Mouse (Mus musculus): ENCODE data around the gene Apoe. TPM values are rescaled to one million over a fixed set of nuclear protein-coding genes. Genes with fewer than 3 reads are reported as not detected.

Gene Apoe
- polyA plus RNA-seq, 1 experiment from 2014 or later: 585 TPM

DNA sequence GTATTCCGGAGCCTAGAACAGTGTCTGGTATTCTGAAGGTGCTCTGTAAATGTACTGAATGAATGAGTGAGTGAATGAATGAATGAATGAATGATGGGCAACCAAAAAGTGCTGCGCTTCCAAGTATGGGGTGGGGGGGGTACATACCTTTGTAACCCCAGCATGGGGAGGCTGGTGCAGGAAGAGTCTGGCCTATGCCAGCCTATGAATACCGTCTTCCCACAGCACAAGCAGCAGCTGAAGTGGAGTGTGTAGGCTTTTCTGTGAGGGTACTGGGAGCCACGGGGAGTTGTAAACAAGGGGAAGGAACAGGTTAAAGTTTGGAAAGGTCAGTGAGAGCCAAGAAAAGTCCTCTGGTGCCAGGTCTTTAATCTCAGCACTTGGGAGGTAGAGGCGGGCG is 44.8 kb upstream of the Apoe start:
- H3K9me3 ChIP-seq (replicated peaks; ENCODE audit: low read length): no peaks in the 10 kb centered on the region
- H3K4me2 ChIP-seq (ENCODE audit: low read length): no peak overlapping the region
- 0 out of 2 replicates have a peak, but pooled peaks cover 5% of the 10 kb centered on the region for H3K36me3 ChIP-seq (ENCODE audit: insufficient read depth, low read length)
- 75% methylated on average over 6 of the region's 6 CpGs for WGBS
- H3K4me1 ChIP-seq (replicated peaks; ENCODE audit: insufficient read depth, low read length): peaks cover 42% of the 10 kb centered on the region
- no peaks in the 10 kb centered on the region for H3K27me3 ChIP-seq (ENCODE audit: insufficient read depth, low read length)
- no peak overlapping the region for H3K4me3 ChIP-seq (replicated peaks; ENCODE audit: low read depth, low read length)
- no peak for DNase-seq (ENCODE audit: low spot score)
- no peak overlapping the region for H3K9ac ChIP-seq (ENCODE audit: low read depth, low read length)
- no peak for TF ChIP-seq CTCF (IDR thresholded peaks at IDR 0.05; ENCODE audit: low read depth)
- no peak for ATAC-seq (replicated peaks; ENCODE audit: low FRiP score, low read depth)
- peak overlapping the region; percentile 80; the same call in 1 of the 2 replicates for H3K27ac ChIP-seq

DNA sequence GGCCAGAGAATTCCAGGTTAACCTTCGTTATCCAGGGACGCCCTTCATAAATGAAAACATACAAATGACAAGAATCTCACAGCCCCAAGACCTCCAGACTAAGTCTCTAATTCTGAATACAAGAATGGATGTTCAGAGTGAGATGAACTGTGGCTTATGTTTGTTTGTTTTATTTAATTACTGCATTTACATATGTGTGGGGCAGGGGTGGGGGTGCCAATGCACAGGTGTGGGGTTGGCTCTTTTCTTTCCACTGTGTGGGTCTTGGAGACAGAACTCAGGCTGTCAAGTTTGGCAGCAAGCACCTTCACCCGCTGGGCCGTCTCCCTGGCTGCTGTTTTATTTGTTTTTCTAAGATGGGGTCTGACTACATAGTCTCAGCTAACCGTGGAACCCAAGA is 43.5 kb upstream of the Apoe start:
- Histone ChIP-seq H3K27ac (no peak overlapping the region), H3K9me3 (replicated peaks; ENCODE audit: low read length) (no peaks in the 10 kb centered on the region), H3K4me1 (replicated peaks; ENCODE audit: insufficient read depth, low read length) (peaks cover 33% of the 10 kb centered on the region), H3K36me3 (ENCODE audit: insufficient read depth, low read length) (peaks cover 14% of the 10 kb centered on the region; the same call in 1 of the 2 replicates), H3K27me3 (ENCODE audit: insufficient read depth, low read length) (no peaks in the 10 kb centered on the region), H3K4me2 (ENCODE audit: low read length) (no peak overlapping the region), H3K4me3 (replicated peaks; ENCODE audit: low read depth, low read length) (no peak overlapping the region), H3K9ac (ENCODE audit: low read depth, low read length) (no peak overlapping the region)
- TF ChIP-seq CTCF (IDR thresholded peaks at IDR 0.05; ENCODE audit: low read depth): no peak
- WGBS: 40% methylated on average over 5 of the region's 5 CpGs
- no peak for DNase-seq (ENCODE audit: low spot score)
- ATAC-seq (replicated peaks; ENCODE audit: low FRiP score, low read depth): no peak

DNA sequence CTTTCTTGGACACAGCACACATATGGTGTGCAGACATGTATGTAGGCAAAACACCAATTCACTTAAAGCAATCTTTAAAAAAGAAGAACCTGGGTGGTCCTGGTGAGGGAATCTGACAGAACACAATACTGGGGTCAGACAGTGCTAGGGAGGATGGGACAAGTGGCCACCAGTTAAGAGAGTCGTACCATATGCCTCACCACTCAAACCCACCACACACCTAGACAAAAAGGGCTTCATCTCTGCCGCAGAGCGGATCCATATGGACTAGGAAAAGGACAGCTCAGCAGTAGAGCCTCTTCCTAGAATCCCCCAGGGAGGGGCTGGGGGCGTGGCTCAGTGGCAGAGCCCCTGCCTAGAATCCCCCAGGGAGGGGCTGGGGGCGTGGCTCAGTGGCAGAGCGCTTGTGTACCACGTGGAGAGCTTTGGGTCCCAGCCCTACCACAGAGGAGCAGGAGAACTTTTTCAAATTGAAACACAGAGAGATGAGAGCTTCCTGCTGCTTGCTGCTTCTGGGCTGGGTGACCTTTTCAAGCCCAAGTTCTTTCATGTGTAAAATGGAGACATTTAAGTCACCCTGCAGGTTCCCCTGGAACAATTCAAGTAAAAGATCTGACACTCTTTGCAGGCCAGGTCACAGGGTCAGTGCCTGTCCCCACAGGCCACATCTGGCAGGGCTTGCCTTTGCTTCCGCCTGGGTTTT is 42.5 kb upstream of the Apoe start:
- H3K9me3 ChIP-seq (replicated peaks; ENCODE audit: low read length): no peaks in the 10 kb centered on the region
- DNase-seq (ENCODE audit: low spot score) (peak; percentile 82), ATAC-seq (replicated peaks; ENCODE audit: low FRiP score, low read depth) (peak; percentile 44; the same call in 1 of the 2 replicates)
- H3K27ac ChIP-seq: peak overlapping the region; percentile 60
- no peak overlapping the region for H3K9ac ChIP-seq (ENCODE audit: low read depth, low read length)
- WGBS: 15% methylated on average over 8 of the region's 8 CpGs
- peaks cover 20% of the 10 kb centered on the region for H3K36me3 ChIP-seq (ENCODE audit: insufficient read depth, low read length)
- H3K4me1 ChIP-seq (replicated peaks; ENCODE audit: insufficient read depth, low read length): peaks cover 24% of the 10 kb centered on the region
- no peaks in the 10 kb centered on the region for H3K27me3 ChIP-seq (ENCODE audit: insufficient read depth, low read length)
- TF ChIP-seq CTCF (IDR thresholded peaks at IDR 0.05; ENCODE audit: low read depth): no peak
- H3K4me3 ChIP-seq (replicated peaks; ENCODE audit: low read depth, low read length): no peak overlapping the region
- H3K4me2 ChIP-seq (ENCODE audit: low read length): no peak overlapping the region

DNA sequence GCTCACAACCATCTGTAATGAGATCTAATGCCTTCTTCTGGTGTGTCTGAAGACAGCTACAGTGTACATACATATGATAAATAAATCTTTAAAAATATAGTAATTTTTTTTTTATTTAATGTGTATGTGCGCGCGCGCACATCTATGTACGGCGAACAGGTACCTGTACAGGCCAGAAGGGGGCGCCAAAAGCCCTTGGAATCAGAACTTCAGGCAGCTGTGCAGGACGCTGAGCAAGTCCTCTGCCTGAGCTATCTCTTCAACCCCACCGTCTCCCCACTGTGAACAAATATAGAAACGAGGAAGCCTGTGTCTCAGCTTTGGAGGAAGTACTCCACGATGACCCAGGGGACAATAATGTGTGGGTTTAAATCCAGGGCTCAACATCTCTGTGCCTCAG is 41.3 kb upstream of the Apoe start:
- Histone ChIP-seq H3K36me3 (ENCODE audit: insufficient read depth, low read length) (peaks cover 28% of the 10 kb centered on the region), H3K9me3 (replicated peaks; ENCODE audit: low read length) (no peaks in the 10 kb centered on the region), H3K4me1 (replicated peaks; ENCODE audit: insufficient read depth, low read length) (peaks cover 19% of the 10 kb centered on the region; the same call in 1 of the 2 replicates), H3K27ac (no peak overlapping the region), H3K4me3 (replicated peaks; ENCODE audit: low read depth, low read length) (no peak overlapping the region), H3K9ac (ENCODE audit: low read depth, low read length) (no peak overlapping the region), H3K27me3 (ENCODE audit: insufficient read depth, low read length) (no peaks in the 10 kb centered on the region), H3K4me2 (ENCODE audit: low read length) (no peak overlapping the region)
- no peak for ATAC-seq (replicated peaks; ENCODE audit: low FRiP score, low read depth)
- peak; percentile 43; the same call in 1 of the 2 replicates for TF ChIP-seq CTCF (IDR thresholded peaks at IDR 0.05; ENCODE audit: low read depth)
- WGBS: 92% methylated on average over 11 of the region's 11 CpGs
- DNase-seq (ENCODE audit: low spot score): no peak

DNA sequence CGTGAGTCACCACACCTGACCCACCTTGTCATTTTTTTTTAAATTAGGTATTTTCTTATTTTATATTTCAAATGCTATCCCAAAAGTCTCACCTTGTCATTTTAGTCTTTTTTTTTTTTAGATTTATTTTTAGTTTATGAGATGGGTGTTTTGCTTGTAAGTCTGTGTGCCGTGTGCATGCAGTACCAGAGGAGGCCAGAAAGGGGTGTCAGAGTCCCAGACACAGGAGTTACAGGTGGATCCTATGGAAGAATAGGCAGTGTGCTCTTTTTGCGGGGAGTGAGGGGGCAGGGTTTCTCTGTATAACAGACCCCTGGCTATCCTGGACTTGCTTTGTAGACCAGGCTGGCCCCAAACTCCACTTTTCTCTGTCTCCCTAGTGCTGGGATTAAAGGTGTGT is 39.8 kb upstream of the Apoe start:
- H3K4me1 ChIP-seq (replicated peaks; ENCODE audit: insufficient read depth, low read length): 0 out of 2 replicates have a peak, but pooled peaks cover 12% of the 10 kb centered on the region
- H3K9me3 ChIP-seq (replicated peaks; ENCODE audit: low read length): no peaks in the 10 kb centered on the region
- ATAC-seq (replicated peaks; ENCODE audit: low FRiP score, low read depth): no peak
- no peaks in the 10 kb centered on the region for H3K27me3 ChIP-seq (ENCODE audit: insufficient read depth, low read length)
- TF ChIP-seq CTCF (IDR thresholded peaks at IDR 0.05; ENCODE audit: low read depth): peak; percentile 57; the same call in 1 of the 2 replicates
- H3K36me3 ChIP-seq (ENCODE audit: insufficient read depth, low read length): peaks cover 39% of the 10 kb centered on the region
- H3K27ac ChIP-seq: no peak overlapping the region
- peak; percentile 33 for DNase-seq (ENCODE audit: low spot score)
- H3K4me2 ChIP-seq (ENCODE audit: low read length): no peak overlapping the region
- no peak overlapping the region for H3K4me3 ChIP-seq (replicated peaks; ENCODE audit: low read depth, low read length)
- H3K9ac ChIP-seq (ENCODE audit: low read depth, low read length): no peak overlapping the region
- WGBS: 89% methylated on average over 3 of the region's 3 CpGs

DNA sequence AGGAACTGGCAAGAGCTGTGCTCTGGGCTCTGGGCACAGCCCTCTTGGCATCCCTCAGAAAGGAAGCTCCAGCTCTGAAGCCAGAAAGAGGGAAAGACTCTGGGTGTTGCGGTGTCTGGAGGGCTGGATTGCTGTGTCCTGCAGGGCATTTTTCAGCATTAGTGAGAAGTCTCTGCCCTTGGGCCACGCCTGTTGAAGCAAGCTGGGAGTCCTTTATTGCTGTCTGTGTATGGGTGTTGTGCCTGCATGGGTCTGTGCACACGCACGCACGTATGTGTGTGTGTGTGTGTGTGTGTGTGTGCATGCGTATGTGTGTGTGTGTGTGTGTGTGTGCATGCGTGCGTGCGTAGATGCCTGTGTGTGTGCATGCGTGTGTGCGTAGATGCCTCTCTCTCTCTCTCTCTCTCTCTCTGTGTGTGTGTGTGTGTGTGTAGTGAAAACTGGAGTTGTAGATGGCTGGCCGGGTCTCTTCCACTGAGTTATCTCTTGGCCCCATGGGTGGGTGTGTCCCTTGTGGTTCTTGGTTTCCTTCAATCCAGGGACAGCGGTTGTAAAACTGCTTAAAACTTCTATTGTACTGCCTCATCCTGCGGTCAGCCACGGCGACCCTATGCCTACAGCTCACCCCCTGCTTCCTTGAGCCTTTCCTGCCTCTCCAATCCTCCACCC is 37.5 kb upstream of the Apoe start:
- ATAC-seq (replicated peaks; ENCODE audit: low FRiP score, low read depth) (no peak), DNase-seq (ENCODE audit: low spot score) (no peak)
- no peak for TF ChIP-seq CTCF (IDR thresholded peaks at IDR 0.05; ENCODE audit: low read depth)

More for the DNA sequence above, 37.5 kb upstream of the Apoe start:
- 71% methylated on average over 16 of the region's 16 CpGs for WGBS
- H3K9ac ChIP-seq (ENCODE audit: low read depth, low read length): no peak overlapping the region
- H3K4me3 ChIP-seq (replicated peaks; ENCODE audit: low read depth, low read length): no peak overlapping the region
- peaks cover 51% of the 10 kb centered on the region for H3K36me3 ChIP-seq (ENCODE audit: insufficient read depth, low read length)
- H3K4me2 ChIP-seq (ENCODE audit: low read length): no peak overlapping the region
- 0 out of 2 replicates have a peak, but pooled peaks cover 5% of the 10 kb centered on the region for H3K4me1 ChIP-seq (replicated peaks; ENCODE audit: insufficient read depth, low read length)
- H3K27ac ChIP-seq: 0 out of 2 replicates have a peak overlapping the region, but pooled peaks have one; percentile 36
- no peaks in the 10 kb centered on the region for H3K27me3 ChIP-seq (ENCODE audit: insufficient read depth, low read length)
- no peaks in the 10 kb centered on the region for H3K9me3 ChIP-seq (replicated peaks; ENCODE audit: low read length)
